Mouse (Mus musculus): ENCODE data around the gene Sh3bp1.
A peak's percentile ranks its signal among the peaks of the same experiment; 100 is the strongest.

Gene Sh3bp1

DNA sequence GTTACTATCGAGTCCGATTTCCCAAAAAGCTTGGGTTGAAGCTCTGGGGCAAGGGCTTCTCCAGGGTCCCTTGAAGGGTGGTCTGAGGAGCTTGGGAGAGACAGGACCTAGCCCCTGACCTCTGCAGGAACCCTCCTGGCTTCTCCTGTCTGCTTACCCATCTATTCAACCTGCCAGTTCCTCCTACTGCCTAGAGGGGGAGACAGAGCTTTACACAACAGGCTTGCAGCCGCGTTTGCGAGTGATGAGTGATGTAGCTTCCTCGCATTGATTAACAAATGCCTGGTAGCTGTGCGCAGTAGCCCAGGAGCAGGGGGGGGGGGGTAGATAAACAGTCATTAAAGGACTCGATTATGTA lies 16.1 kb downstream of the Sh3bp1 start:
- peak; percentile 95 for DNase-seq (ENCODE audit: low spot score)

DNA sequence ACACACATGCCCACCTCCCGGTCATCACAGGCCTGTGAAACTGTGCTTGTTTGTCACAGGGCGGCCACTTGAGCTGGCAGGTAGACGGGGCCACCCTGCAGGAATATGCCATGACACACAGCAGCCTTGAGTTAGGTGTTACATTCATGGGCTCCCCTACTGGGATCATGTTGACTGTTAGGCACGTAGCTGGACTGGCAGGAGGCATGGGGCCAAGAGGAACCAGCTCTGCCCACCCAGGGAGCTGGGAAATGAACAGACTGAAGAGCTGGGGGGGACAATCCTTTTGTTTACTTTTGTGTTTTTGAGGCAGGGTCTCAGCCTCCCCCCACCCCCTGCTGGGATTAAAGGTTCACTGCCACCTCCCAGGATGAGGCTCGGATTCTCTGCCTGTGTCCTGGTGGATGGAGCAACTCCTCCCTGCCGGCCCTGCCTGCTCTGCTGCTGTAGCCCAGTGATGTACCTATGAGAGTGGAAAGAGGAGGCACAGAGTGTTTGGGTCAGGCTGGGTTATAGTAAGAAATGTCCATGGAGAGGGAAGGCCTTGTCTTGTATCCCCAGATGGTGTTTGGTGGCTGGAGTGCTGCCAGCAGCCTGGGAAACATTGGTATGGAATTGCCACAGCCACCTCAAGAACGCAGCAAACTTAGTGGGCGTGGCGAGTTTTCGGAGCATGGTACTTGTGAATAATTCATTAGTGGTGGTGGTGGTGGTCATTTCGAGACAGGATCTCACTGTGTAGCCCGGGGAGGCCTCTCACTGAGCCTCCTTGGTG lies 16.7 kb downstream of the Sh3bp1 start:
- peak; percentile 75 for DNase-seq (ENCODE audit: low spot score)

DNA sequence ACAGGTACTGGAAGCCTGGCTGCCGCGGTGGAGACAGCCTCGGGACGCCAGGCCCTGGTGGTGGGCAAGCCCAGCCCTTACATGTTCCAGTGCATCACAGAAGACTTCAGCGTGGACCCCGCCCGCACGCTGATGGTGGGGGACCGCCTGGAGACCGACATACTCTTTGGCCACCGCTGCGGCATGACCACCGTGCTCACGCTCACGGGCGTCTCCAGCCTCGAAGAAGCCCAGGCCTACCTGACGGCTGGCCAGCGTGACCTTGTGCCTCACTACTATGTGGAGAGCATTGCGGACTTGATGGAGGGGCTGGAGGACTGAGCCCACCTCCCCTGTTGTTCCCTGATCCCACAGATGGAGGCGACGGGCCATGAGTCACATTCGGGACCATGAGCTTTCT lies 18.6 kb downstream of the Sh3bp1 start:
- no peak for DNase-seq (ENCODE audit: low spot score)

DNA sequence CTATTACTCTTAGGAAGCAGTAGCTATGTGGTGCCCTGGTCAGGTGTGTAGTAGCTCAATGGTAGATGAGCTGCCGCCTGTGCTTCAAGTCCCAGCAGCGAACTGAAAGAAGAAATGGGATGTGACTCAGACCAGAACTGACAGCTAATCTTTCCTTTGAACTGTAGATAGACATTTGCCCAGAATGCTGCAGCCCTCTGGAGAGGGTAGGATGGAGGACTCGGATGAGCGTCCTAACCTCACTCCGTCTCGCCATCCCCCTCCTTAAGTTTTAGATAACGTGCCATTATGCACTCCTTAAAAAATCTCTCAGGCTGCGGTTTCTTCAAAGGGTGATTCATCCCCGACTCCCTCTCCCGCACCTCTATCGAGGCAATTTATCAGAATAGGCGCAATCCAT lies 20.3 kb downstream of the Sh3bp1 start:
- DNase-seq (ENCODE audit: low spot score) = peak; percentile 51

DNA sequence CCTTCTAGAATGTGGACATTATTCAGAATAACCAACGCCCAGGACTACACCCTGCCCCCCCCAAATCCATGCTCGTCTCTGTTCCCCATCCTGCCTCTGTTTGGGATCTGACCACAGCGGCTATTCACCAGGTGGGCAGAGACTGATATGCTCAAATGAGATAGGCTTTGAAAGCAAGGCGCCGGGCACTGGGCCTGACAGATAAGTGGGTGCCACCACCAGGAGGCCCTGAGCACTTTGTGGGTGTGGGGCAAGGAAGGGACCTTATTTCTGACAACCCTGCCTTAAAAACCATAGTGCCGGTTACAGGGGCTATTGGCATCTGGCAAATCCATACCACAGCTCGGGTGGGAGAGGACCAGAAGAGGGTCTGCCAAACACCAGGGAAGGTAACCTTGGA lies 23.1 kb downstream of the Sh3bp1 start:
- no peak for DNase-seq (ENCODE audit: low spot score)

DNA sequence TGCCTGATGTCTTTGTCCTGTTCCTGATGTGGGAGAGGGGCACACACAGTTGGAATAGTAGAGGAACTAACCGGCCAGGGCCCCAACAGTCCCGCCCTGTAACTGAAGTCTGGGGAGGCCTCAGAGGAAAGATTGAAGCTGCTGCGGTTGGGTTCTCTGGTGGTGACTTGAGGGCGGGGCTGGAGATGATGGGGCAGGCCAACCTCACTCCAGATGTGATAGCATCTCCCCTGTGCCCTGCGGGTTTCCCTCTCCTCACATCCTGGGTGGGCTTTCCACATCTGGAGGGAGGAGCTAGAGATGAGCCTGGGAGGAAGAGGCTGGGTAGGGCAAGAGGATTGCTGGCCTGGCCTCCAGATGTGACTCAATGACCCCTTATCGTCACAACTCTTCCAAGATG lies 24.0 kb downstream of the Sh3bp1 start:
- DNase-seq (ENCODE audit: low spot score) = no peak

DNA sequence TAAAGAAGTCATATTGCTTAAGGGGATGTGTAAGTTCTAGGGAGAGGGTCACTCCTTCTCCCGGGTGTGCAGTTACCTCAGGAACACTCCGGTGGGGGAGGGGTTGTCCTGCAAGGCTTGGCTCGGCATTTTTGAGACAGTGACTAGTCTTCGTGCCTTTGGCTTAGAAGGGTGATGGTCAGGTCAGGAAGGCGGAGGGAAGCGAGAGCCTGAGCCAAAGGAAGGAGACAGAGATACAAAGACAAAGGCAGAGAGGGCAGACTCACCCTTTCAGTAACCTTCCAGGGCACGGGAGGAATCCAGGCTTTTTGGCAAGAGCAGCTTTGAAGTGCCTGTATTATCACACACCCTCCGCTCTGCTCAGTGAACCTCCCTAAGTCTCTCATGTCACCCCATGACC lies 25.6 kb downstream of the Sh3bp1 start:
- no peak for DNase-seq (ENCODE audit: low spot score)

DNA sequence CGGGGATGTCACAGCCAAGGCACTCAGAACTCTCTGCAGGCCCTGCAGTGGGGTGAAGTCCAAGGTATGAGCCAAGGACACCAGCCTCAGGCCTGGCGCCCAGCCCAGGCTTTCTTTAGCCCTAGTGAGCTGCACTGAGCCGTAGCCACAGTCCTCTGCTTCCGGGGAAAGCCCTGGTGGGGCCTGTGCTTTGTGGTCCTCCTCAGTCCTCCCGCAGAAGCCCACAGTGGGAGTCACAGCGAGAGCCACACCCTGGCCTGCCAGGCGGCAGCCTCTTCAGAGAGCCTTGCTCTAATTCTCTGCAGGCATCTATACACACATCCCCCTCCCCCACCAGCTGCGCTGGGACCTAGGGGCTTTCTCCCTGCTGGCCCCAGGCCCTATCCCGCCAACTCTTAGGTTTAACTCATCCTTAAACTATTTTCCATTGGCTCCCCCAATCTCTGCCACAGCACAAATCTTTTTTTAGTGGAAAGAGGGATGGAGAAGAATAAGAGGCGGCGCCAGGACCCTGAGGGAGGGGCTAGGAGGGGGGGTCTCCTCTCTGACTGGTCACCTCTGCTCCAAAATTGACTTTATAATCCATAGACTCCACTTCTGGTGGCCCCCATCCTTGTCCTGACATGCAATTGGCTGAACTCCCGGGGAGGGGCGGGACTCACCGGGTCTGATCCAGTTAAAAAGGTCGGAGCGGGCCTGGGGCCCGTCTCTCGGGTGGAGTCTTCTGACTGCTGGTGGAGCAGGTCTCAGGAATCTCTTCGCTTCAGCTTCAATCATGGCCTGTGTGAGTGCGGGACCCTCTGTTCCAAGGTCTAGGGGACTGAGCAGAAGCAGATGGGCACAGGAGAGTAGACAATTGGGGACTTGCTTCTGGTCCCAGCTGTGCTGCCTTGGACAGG lies 26.7 kb downstream of the Sh3bp1 start, which contains the start of gene Lgals1:
TSS of gene Lgals1 (plus strand) at position 705 of the 899 bp plus-strand sequence.
- DNase-seq (ENCODE audit: low spot score) = peak; percentile 96

DNA sequence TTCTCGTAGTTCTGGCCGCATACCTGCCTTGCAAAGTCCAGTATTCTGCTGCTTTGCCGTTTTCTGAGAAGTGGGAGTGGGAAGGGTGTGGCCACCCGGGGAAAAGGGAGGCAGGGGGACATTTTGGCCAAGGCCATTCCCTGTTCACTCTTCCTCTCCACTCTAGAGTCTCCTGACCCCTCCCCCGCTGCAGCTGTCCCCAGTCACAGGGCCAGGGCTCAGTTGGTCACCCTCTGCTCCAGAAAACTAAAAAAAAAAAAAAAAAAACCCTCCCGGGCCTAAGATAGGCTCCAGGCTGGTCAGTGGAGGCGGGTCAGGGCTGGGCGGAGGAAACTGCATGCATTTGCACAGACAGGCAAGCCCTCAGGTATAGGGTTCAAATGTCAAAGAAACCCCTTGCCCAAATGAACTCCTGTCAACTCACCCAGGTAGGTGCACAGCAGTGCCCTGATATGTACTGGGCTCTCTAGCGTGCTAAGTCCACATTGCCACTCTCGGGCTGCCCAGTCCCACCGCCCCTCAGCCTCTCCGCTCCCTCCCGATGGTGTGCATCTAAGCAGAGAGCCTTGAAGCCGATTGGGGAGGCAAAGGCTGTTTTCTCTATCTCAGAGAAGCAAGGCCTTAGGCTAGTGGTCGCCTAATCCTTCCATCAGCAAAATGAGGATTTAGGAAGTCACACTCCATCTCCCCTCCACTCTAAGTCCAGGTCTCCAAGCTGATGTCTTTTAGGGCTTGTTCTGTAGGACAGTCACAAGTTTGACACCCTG lies 27.6 kb downstream of the Sh3bp1 start:
- peak; percentile 54 for DNase-seq (ENCODE audit: low spot score)

DNA sequence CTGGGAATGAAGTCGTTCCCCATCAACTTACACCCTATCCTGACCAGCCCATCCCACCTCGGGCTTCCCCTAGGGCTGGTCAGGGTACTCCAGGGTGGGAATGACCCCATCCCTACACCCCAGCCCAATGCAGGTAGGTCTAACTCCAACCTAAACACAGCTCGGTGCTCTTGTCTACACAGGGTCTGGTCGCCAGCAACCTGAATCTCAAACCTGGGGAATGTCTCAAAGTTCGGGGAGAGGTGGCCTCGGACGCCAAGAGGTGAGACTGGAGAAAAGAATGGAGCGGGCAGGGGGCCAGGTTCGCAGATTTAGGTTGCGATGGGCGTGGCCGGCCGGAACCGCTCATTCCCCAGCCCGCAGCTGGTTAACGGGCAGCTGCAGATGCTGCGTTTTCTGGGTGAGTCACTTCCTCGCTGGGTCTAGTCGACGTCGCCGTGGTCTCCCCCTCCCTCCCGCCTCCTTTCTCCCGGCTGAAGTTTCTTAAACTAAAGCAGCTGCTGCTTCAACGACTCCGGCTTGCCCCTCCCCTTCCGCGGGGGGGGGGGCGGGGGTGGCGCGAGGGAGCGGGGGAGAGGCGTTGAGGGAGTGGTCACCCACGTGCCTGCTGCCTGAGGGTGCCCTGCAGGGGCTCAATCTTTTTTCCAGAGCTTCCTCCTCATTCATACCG lies 28.4 kb downstream of the Sh3bp1 start:
- peak; percentile 96 for DNase-seq (ENCODE audit: low spot score)

DNA sequence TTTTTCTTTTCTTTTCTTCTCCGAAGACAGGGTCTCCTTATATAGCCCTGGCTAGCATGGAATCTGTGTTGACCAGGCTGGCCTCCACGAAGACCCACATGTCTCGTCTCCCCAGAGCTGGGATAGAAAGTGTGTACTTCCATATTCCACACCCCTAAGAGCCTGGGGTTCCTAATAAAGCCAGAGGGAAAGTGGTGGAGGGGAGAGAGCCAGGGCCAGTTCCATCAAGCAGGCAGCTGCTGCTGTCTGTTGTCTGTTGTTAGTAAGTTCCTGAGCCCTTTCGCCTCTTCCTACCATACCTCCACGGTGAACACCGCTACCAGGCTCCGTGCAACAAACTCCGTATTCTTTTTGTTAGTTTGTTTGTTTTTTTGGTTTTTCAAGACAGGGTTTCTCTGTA lies 29.0 kb downstream of the Sh3bp1 start:
- no peak for DNase-seq (ENCODE audit: low spot score)

DNA sequence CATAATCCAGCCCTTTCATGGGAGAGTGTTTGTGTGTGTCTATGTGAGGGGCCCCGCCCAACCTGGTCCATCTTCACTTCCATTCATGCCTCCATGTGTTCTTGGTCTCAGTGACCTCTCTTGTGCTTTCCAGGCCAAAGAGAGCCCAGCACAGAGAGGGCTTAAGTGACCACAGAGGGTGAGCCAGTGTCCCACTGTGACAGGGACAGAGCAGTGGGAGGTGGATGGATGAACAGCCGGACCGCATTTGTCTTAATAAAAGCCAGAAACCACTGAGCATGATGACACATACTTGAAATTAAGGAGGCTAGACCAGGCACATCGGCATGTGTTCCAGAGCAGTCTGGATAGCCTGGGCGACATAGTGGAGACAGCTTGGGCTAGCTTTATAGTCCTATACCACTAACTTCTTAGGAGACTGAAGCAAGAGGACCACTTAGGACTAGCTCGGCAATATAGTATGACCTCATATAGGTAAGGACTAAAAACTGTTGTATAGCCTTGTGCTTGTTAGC lies 30.7 kb downstream of the Sh3bp1 start:
- peak; percentile 69 for DNase-seq (ENCODE audit: low spot score)

DNA sequence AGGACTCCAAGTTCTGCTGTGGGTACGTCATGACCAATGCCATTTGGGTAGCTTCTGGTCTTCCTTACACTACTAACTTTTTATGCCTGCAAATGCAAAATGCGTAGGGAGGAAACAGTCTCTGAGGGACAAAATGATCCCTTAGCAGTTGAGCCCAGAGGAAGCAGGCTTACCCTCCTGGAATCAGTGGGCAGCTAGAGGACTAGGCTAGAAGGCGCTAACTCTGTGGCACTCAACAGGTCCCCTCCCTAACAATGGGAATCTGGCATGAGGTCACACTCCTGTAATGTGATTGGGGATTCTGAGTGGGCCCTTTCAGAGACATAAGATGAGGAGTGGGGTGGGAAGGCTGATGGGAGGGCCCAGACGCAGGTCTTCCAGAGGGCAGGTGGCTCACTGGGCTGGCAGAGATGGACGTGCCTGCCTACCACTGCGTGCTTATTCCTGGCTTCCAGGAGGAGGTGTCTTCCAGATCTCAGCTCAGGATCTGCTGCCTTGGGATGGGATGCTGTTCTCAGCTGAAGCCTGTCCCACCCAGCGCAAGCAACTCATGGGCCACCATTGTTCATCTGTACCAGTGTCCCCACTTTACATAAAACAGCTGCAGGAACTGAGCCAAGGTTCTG lies 31.3 kb downstream of the Sh3bp1 start:
- DNase-seq (ENCODE audit: low spot score) = peak; percentile 55

DNA sequence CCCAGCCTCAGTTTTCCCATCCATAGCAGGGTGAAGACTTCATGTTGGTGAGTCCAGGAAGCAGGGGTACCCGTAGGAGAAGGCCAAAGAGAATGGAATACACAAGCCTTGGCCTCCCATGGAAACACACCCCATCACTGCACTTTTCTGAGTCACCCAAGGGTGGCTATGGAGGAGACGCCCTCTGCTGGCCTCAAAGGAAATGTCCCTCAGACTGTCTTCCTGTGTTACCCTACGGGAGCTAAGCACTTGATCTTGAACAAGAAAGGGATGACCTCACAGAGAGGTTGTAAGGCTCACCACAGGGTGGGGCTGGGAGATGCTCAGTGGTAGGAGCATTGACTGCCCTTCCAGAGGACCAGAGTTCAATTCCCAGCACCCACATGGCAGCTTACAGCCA lies 32.0 kb downstream of the Sh3bp1 start:
- peak; percentile 86 for DNase-seq (ENCODE audit: low spot score)

DNA sequence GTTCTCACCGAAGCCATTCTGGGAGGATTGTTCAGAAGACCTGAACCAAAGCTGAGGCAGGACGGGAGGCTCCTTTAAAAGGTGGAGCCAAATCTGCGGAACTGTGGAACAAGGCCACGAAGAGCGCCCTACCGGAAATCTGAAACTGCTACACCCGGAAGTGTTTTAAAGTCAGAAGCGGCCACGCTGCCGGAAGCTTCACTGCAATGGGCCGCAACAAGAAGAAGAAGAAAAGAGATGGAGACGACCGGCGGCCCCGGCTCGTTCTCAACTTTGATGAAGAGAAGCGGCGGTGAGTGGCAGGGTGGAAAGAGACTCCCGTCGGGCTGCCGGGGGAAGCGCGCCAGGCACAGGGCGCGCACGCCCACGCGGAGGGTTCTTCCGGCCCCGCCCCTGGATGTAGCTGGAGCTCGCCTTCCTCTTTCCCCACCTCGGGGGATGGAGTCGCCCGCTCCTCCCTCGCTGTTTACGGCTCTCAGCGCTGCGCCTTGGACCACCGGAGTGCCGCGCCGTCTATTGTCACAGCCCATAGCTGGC lies 35.3 kb downstream of the Sh3bp1 start, which contains the start of gene Nol12:
TSS of gene Nol12 (plus strand) at position 150 of the 537 bp plus-strand sequence.
- DNase-seq (ENCODE audit: low spot score) = peak; percentile 96

DNA sequence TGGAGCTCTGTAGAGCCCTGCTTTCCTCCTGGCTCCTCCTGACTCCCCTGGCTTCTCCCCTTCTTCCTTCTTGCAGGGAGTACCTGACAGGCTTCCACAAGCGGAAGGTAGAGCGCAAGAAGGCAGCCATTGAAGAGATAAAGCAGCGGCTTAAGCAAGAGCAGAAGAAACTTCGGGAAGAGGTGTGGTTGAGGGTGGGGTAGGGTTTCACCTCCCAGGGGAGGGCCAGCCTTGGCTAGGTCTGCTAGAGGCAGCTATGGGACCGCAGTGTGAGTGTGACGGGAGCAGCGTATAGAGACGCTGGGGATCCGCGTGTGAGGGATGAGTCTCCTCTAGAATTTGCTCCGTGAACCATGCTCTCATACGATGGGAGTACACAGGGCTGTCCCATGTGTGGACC lies 36.8 kb downstream of the Sh3bp1 start:
- DNase-seq (ENCODE audit: low spot score) = no peak

DNA sequence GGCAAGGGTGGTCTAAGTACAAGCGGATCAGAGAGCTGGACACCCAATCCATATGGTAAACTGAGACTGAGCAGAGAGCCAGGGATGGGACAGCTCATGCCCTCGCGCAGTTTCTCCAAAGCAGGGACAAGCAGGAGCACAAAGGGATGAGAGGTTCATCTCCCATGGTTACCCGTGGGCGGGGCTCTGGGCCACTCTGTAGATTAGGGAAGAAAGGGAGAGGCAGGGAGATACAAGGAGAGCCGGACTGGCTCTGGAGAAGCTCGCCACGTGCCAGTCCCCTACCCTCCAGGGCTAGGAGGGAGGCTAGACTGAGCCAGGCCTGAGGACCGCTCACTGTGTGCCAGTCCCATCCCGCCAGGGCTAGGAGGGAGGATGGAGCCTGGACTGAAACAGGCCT lies 37.7 kb downstream of the Sh3bp1 start:
- peak; percentile 78 for DNase-seq (ENCODE audit: low spot score)

DNA sequence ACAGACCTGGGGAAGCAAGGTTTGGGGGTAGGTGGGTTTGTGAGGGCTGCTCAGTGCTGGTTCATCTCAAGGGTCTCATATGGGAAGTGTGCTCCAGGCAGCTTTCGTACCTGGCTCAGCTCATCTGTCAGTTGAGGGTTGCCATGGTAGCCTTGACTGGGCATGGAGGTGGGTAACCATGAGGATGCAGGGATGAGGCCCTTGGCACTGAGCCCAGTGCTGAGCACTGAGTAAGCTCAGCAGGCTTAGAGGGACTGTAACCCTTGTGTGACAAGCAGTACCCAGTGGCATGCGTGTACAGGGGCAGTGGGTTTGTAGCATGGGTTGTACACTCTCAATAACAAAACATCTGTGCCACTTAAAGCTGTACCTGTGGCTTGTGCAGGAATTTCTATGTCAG lies 38.4 kb downstream of the Sh3bp1 start:
- peak; percentile 87 for DNase-seq (ENCODE audit: low spot score)

DNA sequence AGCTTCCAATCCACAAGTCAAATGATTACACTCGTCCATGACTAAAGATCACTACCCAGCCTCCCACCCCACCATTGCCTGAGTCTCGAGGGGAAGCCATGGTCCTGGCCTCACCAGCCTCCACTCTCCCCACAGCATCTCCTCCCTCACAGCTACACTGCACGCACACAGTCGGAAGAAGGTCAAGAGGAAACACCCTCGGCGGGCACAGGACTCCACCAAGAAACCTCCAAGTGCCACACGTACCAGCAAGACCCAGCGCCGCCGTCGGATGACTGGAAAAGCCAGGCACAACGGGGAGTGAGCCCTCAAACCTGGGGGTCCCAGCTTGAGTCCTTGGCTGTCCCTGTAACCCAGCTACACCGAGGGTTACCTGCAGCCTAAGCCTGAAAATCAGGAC lies 40.8 kb downstream of the Sh3bp1 start:
- no peak for DNase-seq (ENCODE audit: low spot score)

DNA sequence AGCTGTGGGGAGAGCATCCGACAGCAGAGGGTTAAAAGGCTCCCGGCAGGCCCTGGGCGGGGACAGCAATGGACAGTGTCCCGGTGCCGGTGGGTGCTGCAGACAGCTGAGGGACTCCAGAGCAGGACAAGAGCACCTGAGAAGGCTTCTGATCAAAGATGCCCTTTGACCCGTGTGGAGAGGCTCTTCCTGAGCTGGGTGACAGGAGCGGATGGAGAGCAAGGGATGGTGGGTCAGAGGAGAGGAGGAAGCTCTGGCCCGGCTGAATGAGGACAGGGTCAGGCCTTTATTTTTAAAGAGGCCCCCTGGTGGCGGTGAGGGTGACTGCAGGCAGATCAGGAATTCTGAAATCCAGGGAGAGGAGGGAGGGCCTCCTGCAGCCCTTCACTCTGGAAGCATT lies 43.1 kb downstream of the Sh3bp1 start:
- DNase-seq (ENCODE audit: low spot score) = peak; percentile 92

DNA sequence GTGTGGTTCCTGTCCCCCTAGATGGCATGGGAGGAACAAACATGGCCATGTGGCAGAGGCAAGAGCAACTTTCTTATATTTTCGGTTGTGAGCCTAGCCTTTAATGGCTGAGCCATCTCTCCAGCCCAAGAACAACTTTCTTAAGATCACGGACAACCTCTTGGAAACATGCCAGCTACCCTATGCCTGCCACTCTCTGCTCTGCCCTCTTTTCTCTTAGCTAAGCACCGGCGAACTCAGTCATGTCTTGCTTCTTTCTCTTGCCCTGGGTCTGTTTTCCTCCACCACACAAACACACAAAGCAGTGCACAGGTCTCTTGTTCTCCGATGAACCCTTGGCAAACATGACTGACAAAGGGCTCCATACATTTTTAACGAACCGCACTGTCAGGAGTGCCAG lies 46.7 kb downstream of the Sh3bp1 start:
- DNase-seq (ENCODE audit: low spot score) = peak; percentile 54
